Mouse (Mus musculus): ENCODE results near the gene Arhgef2.
A peak's percentile ranks its signal among the peaks of the same experiment; 100 is the strongest.
"Not testable (repeated sequence)": the region's sequence is repeated elsewhere in the genome, so short reads cannot be mapped to it uniquely, and the experiment has no call there.

The Arhgef2 gene

GRCm38 (mm10) chr3:88605666-88606065, at the start of gene Arhgef2:
Arhgef2 (plus strand) TSS chr3:88605966.
- DNase-seq = not testable (repeated sequence)

- DNase-seq = no peak
Measured at GRCm38 (mm10) chr3:88556616-88557015, 49.1 kb upstream of the Arhgef2 start.

GRCm38 (mm10) chr3:88559596-88559995, 46.2 kb upstream of the Arhgef2 start:
- DNase-seq = no peak

GRCm38 (mm10) chr3:88561989-88562388, 43.8 kb upstream of the Arhgef2 start:
- no peak for DNase-seq

GRCm38 (mm10) chr3:88563442-88563841, 42.3 kb upstream of the Arhgef2 start:
- no peak for DNase-seq

- no peak for DNase-seq
Measured at GRCm38 (mm10) chr3:88563966-88564365, 41.8 kb upstream of the Arhgef2 start.

GRCm38 (mm10) chr3:88566116-88566515, 39.6 kb upstream of the Arhgef2 start:
- DNase-seq = no peak

- no peak for DNase-seq
Measured at GRCm38 (mm10) chr3:88566536-88567061, 39.2 kb upstream of the Arhgef2 start.

GRCm38 (mm10) chr3:88567892-88568291, 37.9 kb upstream of the Arhgef2 start:
- no peak for DNase-seq

GRCm38 (mm10) chr3:88568615-88569014, 37.2 kb upstream of the Arhgef2 start:
- no peak for DNase-seq

GRCm38 (mm10) chr3:88569093-88569492, 36.7 kb upstream of the Arhgef2 start:
- DNase-seq = no peak

GRCm38 (mm10) chr3:88569694-88570093, 36.1 kb upstream of the Arhgef2 start:
- no peak for DNase-seq

GRCm38 (mm10) chr3:88570341-88570740, 35.4 kb upstream of the Arhgef2 start:
- DNase-seq = no peak

GRCm38 (mm10) chr3:88571856-88572255, 33.9 kb upstream of the Arhgef2 start:
- DNase-seq = no peak

GRCm38 (mm10) chr3:88572835-88573234, 32.9 kb upstream of the Arhgef2 start:
- no peak for DNase-seq

GRCm38 (mm10) chr3:88573810-88574209, 32.0 kb upstream of the Arhgef2 start:
- DNase-seq = no peak

- no peak for DNase-seq
Measured at GRCm38 (mm10) chr3:88575540-88575939, 30.2 kb upstream of the Arhgef2 start, which contains the start of gene Ssr2. Ssr2 (plus strand) TSS chr3:88575876.

GRCm38 (mm10) chr3:88577846-88578245, 27.9 kb upstream of the Arhgef2 start:
- DNase-seq = not testable (repeated sequence)

GRCm38 (mm10) chr3:88578498-88579424, 27.0 kb upstream of the Arhgef2 start:
- DNase-seq = no peak

GRCm38 (mm10) chr3:88579454-88580117, 26.2 kb upstream of the Arhgef2 start:
- DNase-seq = peak; percentile 82

GRCm38 (mm10) chr3:88585769-88586168, 20.0 kb upstream of the Arhgef2 start:
- DNase-seq = no peak

- DNase-seq = no peak
Measured at GRCm38 (mm10) chr3:88586640-88587039, 19.1 kb upstream of the Arhgef2 start.

GRCm38 (mm10) chr3:88590246-88590645, 15.5 kb upstream of the Arhgef2 start:
- no peak for DNase-seq

GRCm38 (mm10) chr3:88591044-88591443, 14.7 kb upstream of the Arhgef2 start:
- no peak for DNase-seq
